Mouse (Mus musculus) ZHBTc4 (cell line): Measurements from ENCODE around the gene Ms4a4d.

Experiments used
- DNase-seq: peaks from one replicate; pipeline ENCODE4 v3.0.0-alpha.2; 2011; ENCODE audit warnings: low read depth, low spot score

The Ms4a4d gene

GRCm38 (mm10) chr19:11574965-11575364 lies 38.4 kb downstream of the Ms4a4d start:
- no peak for DNase-seq

GRCm38 (mm10) chr19:11589205-11589604 lies 52.6 kb downstream of the Ms4a4d start:
- DNase-seq, result no peak

- DNase-seq, result no peak
These were observed 53.4 kb downstream of the Ms4a4d start for GRCm38 (mm10) chr19:11589891-11590449.

GRCm38 (mm10) chr19:11601349-11601748 lies 64.7 kb downstream of the Ms4a4d start:
- no peak for DNase-seq

GRCm38 (mm10) chr19:11602026-11602425 lies 65.4 kb downstream of the Ms4a4d start:
- peak; percentile 55 for DNase-seq

- DNase-seq, result no peak
These were observed 68.0 kb downstream of the Ms4a4d start, which contains the start of gene Ms4a6d for GRCm38 (mm10) chr19:11604603-11605002. Gene Ms4a6d, minus strand, starts transcription at chr19:11604849.
